In the genomic region with DNA sequence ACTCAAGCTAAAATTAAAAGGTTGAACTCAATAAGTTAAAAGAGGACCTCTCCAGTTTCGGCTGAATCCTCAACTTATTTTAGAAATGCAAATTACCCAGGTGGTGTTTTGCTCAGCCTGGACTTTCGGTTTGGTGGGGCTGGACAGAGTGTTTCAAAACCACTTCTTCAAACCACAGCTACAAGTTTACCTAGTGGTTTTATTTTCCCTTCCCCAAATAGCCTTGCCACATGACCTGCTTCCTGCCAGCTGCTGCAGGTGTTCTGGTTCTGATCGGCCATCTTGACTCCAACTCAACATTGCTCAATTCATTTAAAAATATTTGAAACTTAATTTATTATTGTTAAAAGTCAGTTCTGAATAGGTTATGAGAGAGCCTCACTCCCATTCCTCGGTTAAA, we compare ENCODE assay signal across 16 mouse cellular contexts.
DNase-seq lines count a peak whose midpoint lies in the region; ATAC-seq and TF ChIP-seq lines count a peak whose summit lies in the region.
"Had no signal": no experiment of that assay in that cellular context is flagged by ENCODE, and none has a peak within 500 bp of the region (broad histone marks: within the 10 kb centered on the region; RNA-seq: fewer than 3 reads in every experiment).

No protein-coding gene starts in this region.

- no peak overlapping the region for H3K4me3 ChIP-seq in heart, adult 2 months
- no peak overlapping the region for H3K4me3 ChIP-seq in midbrain, embryonic 15.5 days
- H3K4me3 ChIP-seq: forebrain, embryonic 10.5 days; hindbrain, embryonic 13.5 days; limb, embryonic 12.5 days; megakaryocyte, embryonic 14.5 days; neural tube, embryonic 12.5 days had no signal

- H3K9me3 ChIP-seq in midbrain, embryonic 15.5 days: peaks cover 5% of the 10 kb centered on the region; the same call in 1 of the 2 replicates
- H3K9me3 ChIP-seq: hindbrain, embryonic 13.5 days; limb, embryonic 12.5 days; megakaryocyte, embryonic 14.5 days; neural tube, embryonic 12.5 days had no signal

- TF ChIP-seq POLR2A in heart, adult 2 months (IDR thresholded peaks at IDR 0.05; ENCODE audit: insufficient read depth, low read depth, low read length): no peak

- 0 out of 2 replicates have a peak, but pooled peaks have one; percentile 23 for TF ChIP-seq EP300 in heart, adult 2 months (IDR thresholded peaks at IDR 0.05; ENCODE audit: insufficient read depth, low read depth, low read length)

- ATAC-seq in common myeloid progenitor, adult 5-6 weeks (replicated peaks; ENCODE audit: low read depth, poor library complexity, severe bottlenecking): peak; percentile 63
- no peak for ATAC-seq in midbrain, embryonic 15.5 days (replicated peaks)

- no peaks in the 10 kb centered on the region for H3K4me1 ChIP-seq in heart, adult 2 months (ENCODE audit: control insufficient read depth, insufficient read depth, low read length)
- no peaks in the 10 kb centered on the region for H3K4me1 ChIP-seq in midbrain, embryonic 15.5 days
- H3K4me1 ChIP-seq: forebrain, embryonic 10.5 days; hindbrain, embryonic 13.5 days; limb, embryonic 12.5 days; neural tube, embryonic 12.5 days had no signal

- peak in 1 of 2 experiments; percentile 49 for DNase-seq in heart, adult 2 months
- no peak for DNase-seq in heart, postnatal 25 days (ENCODE audit: low spot score)
- DNase-seq in 416B (ENCODE audit: low read depth) (peak; percentile 74), adipocyte (ENCODE audit: low spot score) (no peak)
- peak; percentile 40 for DNase-seq in spleen, adult 12 weeks (ENCODE audit: low spot score)
- DNase-seq in gastrocnemius, postnatal 14 days: no peak
- DNase-seq: embryo, embryonic 11 days; gastrocnemius, postnatal 25 days; right cerebral cortex, postnatal 4 days had no signal

- H3K9ac ChIP-seq in heart, adult 2 months (ENCODE audit: low read depth, low read length): no peak overlapping the region
- H3K9ac ChIP-seq in midbrain, embryonic 15.5 days: no peak overlapping the region
- H3K9ac ChIP-seq: hindbrain, embryonic 13.5 days; limb, embryonic 12.5 days; neural tube, embryonic 12.5 days had no signal

- intact Hi-C loops in heart, adult 2 months (cut with DNase I): no loop called here
- intact Hi-C loops in heart, postnatal 25 days (cut with DNase I): no loop called here
- intact Hi-C loops in gastrocnemius, postnatal 14 days (cut with DNase I; ENCODE audit: low total_unique reads): no loop called here

- TF ChIP-seq CTCF in heart, adult 2 months (IDR thresholded peaks at IDR 0.05): no peak

- H3K27me3 ChIP-seq in heart, adult 2 months (ENCODE audit: control insufficient read depth, insufficient read depth, low read length): no peaks in the 10 kb centered on the region
- H3K27me3 ChIP-seq in midbrain, embryonic 15.5 days (replicated peaks): no peaks in the 10 kb centered on the region
- H3K27me3 ChIP-seq: hindbrain, embryonic 13.5 days; limb, embryonic 12.5 days; neural tube, embryonic 12.5 days had no signal

- no peak overlapping the region; the same call in 1 of the 2 replicates for H3K27ac ChIP-seq in heart, adult 2 months
- H3K27ac ChIP-seq in midbrain, embryonic 15.5 days: no peak overlapping the region
- H3K27ac ChIP-seq: forebrain, embryonic 10.5 days; hindbrain, embryonic 13.5 days; limb, embryonic 12.5 days; neural tube, embryonic 12.5 days had no signal

- H3K79me2 ChIP-seq in heart, adult 2 months (replicated peaks; ENCODE audit: control insufficient read depth, insufficient read depth, low read length): no peaks in the 10 kb centered on the region

- 63% methylated on average over 4 of the region's 4 CpGs for WGBS in heart, adult 2 months
- 82% methylated on average over 4 of the region's 4 CpGs for WGBS in midbrain, embryonic 15.5 days

- H3K36me3 ChIP-seq in heart, adult 2 months (ENCODE audit: control insufficient read depth, insufficient read depth, low read length): no peaks in the 10 kb centered on the region
- H3K36me3 ChIP-seq in midbrain, embryonic 15.5 days (replicated peaks): no peaks in the 10 kb centered on the region
- H3K36me3 ChIP-seq: forebrain, embryonic 10.5 days; hindbrain, embryonic 13.5 days; limb, embryonic 12.5 days; neural tube, embryonic 12.5 days had no signal

- no peak overlapping the region for H3K4me2 ChIP-seq in midbrain, embryonic 15.5 days
- H3K4me2 ChIP-seq: hindbrain, embryonic 13.5 days; limb, embryonic 12.5 days; neural tube, embryonic 12.5 days had no signal

Comparison
In these comparisons a context has a peak if more than half of its experiments do, and no peak if none do; other contexts are left out.
1. DNase-seq: peak in 416B (single experiment) and spleen, adult 12 weeks (single experiment); none in heart, postnatal 25 days (single experiment), adipocyte (single experiment) and gastrocnemius, postnatal 14 days (single experiment).